Comparison of ENCODE assay signal across 7 mouse cellular contexts in the genomic region with DNA sequence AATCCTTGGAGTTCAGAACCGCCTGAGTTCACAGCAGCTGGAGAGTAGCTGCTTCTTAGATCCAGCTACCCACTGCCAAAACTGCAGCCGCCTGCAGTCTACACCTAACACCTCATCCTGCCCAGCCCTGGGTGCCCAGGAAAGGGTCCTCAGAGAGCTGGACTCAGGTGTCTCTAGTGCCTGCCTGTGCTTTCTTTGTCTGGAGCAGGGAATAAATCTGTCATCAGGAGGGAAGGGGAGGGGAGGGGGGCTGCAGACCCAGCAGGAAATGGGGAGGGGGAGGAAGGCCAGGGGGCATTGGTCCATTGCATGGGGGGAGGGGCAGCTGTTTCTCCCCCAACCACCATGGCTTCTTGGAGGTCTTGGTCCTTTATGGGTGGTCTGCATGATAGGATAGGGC. TPM values are rescaled to one million over a fixed set of nuclear protein-coding genes. Genes with fewer than 3 reads are reported as not detected.
DNase-seq lines count a peak whose midpoint lies in the region; ATAC-seq and TF ChIP-seq lines count a peak whose summit lies in the region.

No protein-coding gene starts in this region.

- H3K36me3 ChIP-seq in forebrain, embryonic 13.5 days (ENCODE audit: poor library complexity, severe bottlenecking) = peaks cover 27% of the 10 kb centered on the region
- peaks cover 21% of the 10 kb centered on the region for H3K36me3 ChIP-seq in limb, embryonic 14.5 days (ENCODE audit: control insufficient read depth, insufficient read depth, low read length)
- peaks cover 17% of the 10 kb centered on the region for H3K36me3 ChIP-seq in neural tube, embryonic 15.5 days

- intact Hi-C loops in left cerebral cortex, postnatal 4 days (cut with DNase I) = no loop called here
- intact Hi-C loops in left cerebral cortex, postnatal 10 days (cut with DNase I) = loop anchor here (5.0 kb wide), 1 partner anchor 33 kb away; no protein-coding TSS in a partner anchor

- no peak for TF ChIP-seq POLR2A in limb, embryonic 14.5 days (IDR thresholded peaks at IDR 0.05; ENCODE audit: borderline replicate concordance, extremely low read depth, insufficient read depth, insufficient read length)

- H3K4me1 ChIP-seq in forebrain, embryonic 13.5 days = peaks cover 41% of the 10 kb centered on the region
- peaks cover 34% of the 10 kb centered on the region for H3K4me1 ChIP-seq in limb, embryonic 14.5 days (ENCODE audit: control insufficient read depth, insufficient read depth, low read length)
- peaks cover 35% of the 10 kb centered on the region for H3K4me1 ChIP-seq in neural tube, embryonic 15.5 days

- H3K27ac ChIP-seq in forebrain, embryonic 13.5 days = peak overlapping the region; percentile 2
- no peak overlapping the region for H3K27ac ChIP-seq in limb, embryonic 14.5 days (replicated peaks; ENCODE audit: low read depth, low read length)
- H3K27ac ChIP-seq in neural tube, embryonic 15.5 days (replicated peaks) = no peak overlapping the region

- ATAC-seq in forebrain, embryonic 13.5 days = no peak
- ATAC-seq in limb, embryonic 14.5 days (ENCODE audit: low FRiP score, low read depth) = no peak
- no peak for ATAC-seq in neural tube, embryonic 15.5 days (ENCODE audit: low FRiP score)

- WGBS in forebrain, embryonic 13.5 days = 9% methylated on average over 2 of the region's 2 CpGs
- 5% methylated on average over 2 of the region's 2 CpGs for WGBS in limb, embryonic 14.5 days
- 0% methylated on average over 2 of the region's 2 CpGs for WGBS in neural tube, embryonic 15.5 days

- H3K4me2 ChIP-seq in forebrain, embryonic 13.5 days = peak overlapping the region; percentile 91
- H3K4me2 ChIP-seq in limb, embryonic 14.5 days (replicated peaks; ENCODE audit: low read depth, low read length, severe bottlenecking) = peak overlapping the region; percentile 97
- peak overlapping the region; percentile 97 for H3K4me2 ChIP-seq in neural tube, embryonic 15.5 days

- H3K9ac ChIP-seq in forebrain, embryonic 13.5 days = 0 out of 2 replicates have a peak overlapping the region, but pooled peaks have one; percentile 73
- H3K9ac ChIP-seq in limb, embryonic 14.5 days (ENCODE audit: low read depth, low read length, severe bottlenecking) = no peak overlapping the region
- H3K9ac ChIP-seq in neural tube, embryonic 15.5 days (replicated peaks) = no peak overlapping the region

- peaks cover 32% of the 10 kb centered on the region for H3K27me3 ChIP-seq in forebrain, embryonic 13.5 days
- H3K27me3 ChIP-seq in limb, embryonic 14.5 days (ENCODE audit: control insufficient read depth, insufficient read depth, low read length) = no peaks in the 10 kb centered on the region
- H3K27me3 ChIP-seq in neural tube, embryonic 15.5 days (replicated peaks) = peaks cover 21% of the 10 kb centered on the region

- peak overlapping the region; percentile 60 for H3K4me3 ChIP-seq in forebrain, embryonic 13.5 days
- peak overlapping the region; percentile 56 for H3K4me3 ChIP-seq in limb, embryonic 14.5 days (replicated peaks; ENCODE audit: low read length)
- H3K4me3 ChIP-seq in neural tube, embryonic 15.5 days (replicated peaks) = peak overlapping the region; percentile 51; the same call in 1 of the 2 replicates

- H3K9me3 ChIP-seq in forebrain, embryonic 13.5 days (replicated peaks) = no peaks in the 10 kb centered on the region
- H3K9me3 ChIP-seq in limb, embryonic 14.5 days (ENCODE audit: control insufficient read depth, low read length) = no peaks in the 10 kb centered on the region
- H3K9me3 ChIP-seq in neural tube, embryonic 15.5 days (replicated peaks) = no peaks in the 10 kb centered on the region

- DNase-seq in left cerebral cortex, postnatal 4 days = peak; percentile 39
- DNase-seq in left cerebral cortex, postnatal 10 days (ENCODE audit: extremely low spot score in 1 of 2, low spot score in 2 of 2) = no peak
- no peak for DNase-seq in limb, embryonic 14.5 days (ENCODE audit: low spot score)
- DNase-seq in cerebellum, adult 8-10 months = no peak
- no peak for DNase-seq in cerebellum, adult 11-12 months

RNA-seq across cellular contexts. Expression of a gene that starts 1.0 kb away (rescaled TPM):
- not detected for total RNA-seq in left cerebral cortex, postnatal 4 days (2021)
- total RNA-seq in left cerebral cortex, postnatal 10 days (2021) = not detected
- 3.9 and 6.1 TPM in 2 replicates for polyA plus RNA-seq in forebrain, embryonic 13.5 days (2015; fragmentation: Nextera tagmentation; extraction: Ambion mirVana)
- polyA plus RNA-seq in limb, embryonic 14.5 days (2012; rRNA removed) = 3.3 and 6.4 TPM in 2 replicates
- 1.7 and 2.2 TPM in 2 replicates for polyA plus RNA-seq in limb, embryonic 14.5 days (2014; fragmentation: Nextera tagmentation; extraction: Ambion mirVana)
- polyA plus RNA-seq in neural tube, embryonic 15.5 days (2015; fragmentation: Nextera tagmentation; extraction: Ambion mirVana) = 1.0 and 1.1 TPM in 2 replicates

RNA-seq across cellular contexts. Expression of a gene that starts 22.9 kb away (rescaled TPM):
- 10 to 100 TPM; 16.6 to 21.3 TPM for total RNA-seq in left cerebral cortex, postnatal 4 days (2021)
- total RNA-seq in left cerebral cortex, postnatal 10 days (2021) = 10 to 100 TPM; 21.6 to 21.8 TPM
- polyA plus RNA-seq in forebrain, embryonic 13.5 days (2015; fragmentation: Nextera tagmentation; extraction: Ambion mirVana) = 20.6 and 24.8 TPM in 2 replicates
- 72.3 and 90.2 TPM in 2 replicates for polyA plus RNA-seq in limb, embryonic 14.5 days (2012; rRNA removed)
- 36.8 and 42.9 TPM in 2 replicates for polyA plus RNA-seq in limb, embryonic 14.5 days (2014; fragmentation: Nextera tagmentation; extraction: Ambion mirVana)
- polyA plus RNA-seq in neural tube, embryonic 15.5 days (2015; fragmentation: Nextera tagmentation; extraction: Ambion mirVana) = 36.6 and 36.8 TPM in 2 replicates

RNA-seq across cellular contexts. Expression of a gene that starts 46.3 kb away (rescaled TPM):
- total RNA-seq in left cerebral cortex, postnatal 4 days (2021) = 100 to 1,000 TPM; 255 to 260 TPM
- 100 to 1,000 TPM; 346 to 352 TPM for total RNA-seq in left cerebral cortex, postnatal 10 days (2021)
- polyA plus RNA-seq in forebrain, embryonic 13.5 days (2015; fragmentation: Nextera tagmentation; extraction: Ambion mirVana) = 136 and 152 TPM in 2 replicates
- polyA plus RNA-seq in limb, embryonic 14.5 days (2012; rRNA removed) = 98.9 and 105 TPM in 2 replicates
- polyA plus RNA-seq in limb, embryonic 14.5 days (2014; fragmentation: Nextera tagmentation; extraction: Ambion mirVana) = 91.2 and 93.2 TPM in 2 replicates
- 219 and 243 TPM in 2 replicates for polyA plus RNA-seq in neural tube, embryonic 15.5 days (2015; fragmentation: Nextera tagmentation; extraction: Ambion mirVana)

RNA-seq across cellular contexts. Expression of a gene that starts 48.3 kb away (rescaled TPM):
- total RNA-seq in left cerebral cortex, postnatal 4 days (2021) = 10 to 100 TPM; 67.5 to 67.6 TPM
- 10 to 100 TPM; 75.5 to 88.7 TPM for total RNA-seq in left cerebral cortex, postnatal 10 days (2021)
- 34.6 and 40.4 TPM in 2 replicates for polyA plus RNA-seq in forebrain, embryonic 13.5 days (2015; fragmentation: Nextera tagmentation; extraction: Ambion mirVana)
- polyA plus RNA-seq in limb, embryonic 14.5 days (2012; rRNA removed) = 107 and 130 TPM in 2 replicates
- 123 and 164 TPM in 2 replicates for polyA plus RNA-seq in limb, embryonic 14.5 days (2014; fragmentation: Nextera tagmentation; extraction: Ambion mirVana)
- 253 and 288 TPM in 2 replicates for polyA plus RNA-seq in neural tube, embryonic 15.5 days (2015; fragmentation: Nextera tagmentation; extraction: Ambion mirVana)
